In genomic region chrX:142236146-142236545, GRCm38 (mm10) we compare ENCODE assay signal across 24 mouse cellular contexts. TPM values are rescaled to one million over a fixed set of nuclear protein-coding genes. Genes with fewer than 3 reads are reported as not detected.
"Had no signal": no experiment of that assay in that cellular context is flagged by ENCODE, and none has a peak within 500 bp of the region (broad histone marks: within the 10 kb centered on the region; RNA-seq: fewer than 3 reads in every experiment).

No protein-coding gene starts in this region.

RNA-seq across cellular contexts. Expression of gene Gucy2f, which starts 39.4 kb away (rescaled TPM):
- total RNA-seq: gastrocnemius, adult 2 months; gastrocnemius, postnatal 10 days; gastrocnemius, postnatal 25 days; granulocyte monocyte progenitor cell, adult 5-6 weeks; heart, adult 18-20 months; heart, adult 8-10 months; heart, postnatal 10 days; heart, postnatal 25 days; heart, postnatal 4 days had no signal
- polyA plus RNA-seq: heart, embryonic 10.5 days; heart, embryonic 12.5 days; heart, embryonic 14.5 days; heart, embryonic 16.5 days; hindbrain, embryonic 10.5 days; intestine, embryonic 15.5 days; intestine, postnatal 0 days; kidney, postnatal 0 days; large intestine, adult 2 months; limb, embryonic 11.5 days; limb, embryonic 15.5 days; liver, embryonic 11.5 days; liver, embryonic 13.5 days; liver, embryonic 15.5 days; liver, postnatal 0 days had no signal
